ENCODE assay signal across 14 mouse cellular contexts in genomic region chr19:19220826-19221225, GRCm38 (mm10).
"Had no signal": no experiment of that assay in that cellular context is flagged by ENCODE, and none has a peak within 500 bp of the region (broad histone marks: within the 10 kb centered on the region; RNA-seq: fewer than 3 reads in every experiment).

No protein-coding gene starts in this region.

- H3K36me3 ChIP-seq: kidney, embryonic 15.5 days; liver, embryonic 13.5 days had no signal

- DNase-seq: kidney, adult 11 months; kidney, adult 8-10 months; kidney, postnatal 10 days; kidney, postnatal 36 days; liver, embryonic 13.5 days; lung, adult 2 months; lung, postnatal 14 days; lung, postnatal 4 days; midbrain, embryonic 14.5 days; thymus, adult 2 months; thymus, postnatal 14 days; thymus, postnatal 4 days had no signal

- H3K4me2 ChIP-seq: kidney, embryonic 15.5 days; liver, embryonic 13.5 days; midbrain, embryonic 11.5 days had no signal

- H3K27me3 ChIP-seq: kidney, embryonic 15.5 days; liver, embryonic 13.5 days had no signal

- H3K4me1 ChIP-seq: kidney, embryonic 15.5 days; liver, embryonic 13.5 days had no signal

- H3K9ac ChIP-seq: kidney, embryonic 15.5 days; liver, embryonic 13.5 days had no signal

- H3K27ac ChIP-seq: kidney, embryonic 15.5 days; liver, embryonic 13.5 days had no signal

- H3K9me3 ChIP-seq: kidney, embryonic 15.5 days; liver, embryonic 13.5 days had no signal

- H3K4me3 ChIP-seq: kidney, embryonic 15.5 days; liver, embryonic 13.5 days had no signal
